Mouse (Mus musculus): ENCODE data around the gene Zfp937.

- TF ChIP-seq CTCF (conservative IDR thresholded peaks at IDR 0.05 in 1 of 2, IDR thresholded peaks at IDR 0.05 in 1 of 2; ENCODE audit: low read depth in 2 of 2, low read length in 2 of 2) (no peak), POLR2A (IDR thresholded peaks at IDR 0.05; ENCODE audit: low read depth, low read length) (no peak), KAT2A (IDR thresholded peaks at IDR 0.05; ENCODE audit: insufficient replicate concordance, low read length) (no peak)
Measured at GRCm38 (mm10) chr2:150173833-150174232, 44.0 kb upstream of the Zfp937 start.

All from CH12.LX (cell line).